Mouse (Mus musculus) urinary bladder, postnatal 25 days (tissue): Measurements from ENCODE around the gene Gabbr2.

Experiments
- DNase-seq: peaks from one replicate; pipeline ENCODE4 v3.0.0; 2022; ENCODE audit warnings: low spot score

The Gabbr2 gene

GRCm38 (mm10) chr4:46823738-46824137 lies 167.9 kb downstream of the Gabbr2 start:
- DNase-seq: no peak

- DNase-seq: no peak
Observed at GRCm38 (mm10) chr4:46821709-46822108, 170.0 kb downstream of the Gabbr2 start.

GRCm38 (mm10) chr4:46814954-46815353 lies 176.7 kb downstream of the Gabbr2 start:
- no peak for DNase-seq

GRCm38 (mm10) chr4:46814236-46814635 lies 177.4 kb downstream of the Gabbr2 start:
- no peak for DNase-seq

- no peak for DNase-seq
Observed at GRCm38 (mm10) chr4:46811165-46811564, 180.5 kb downstream of the Gabbr2 start.

- no peak for DNase-seq
Observed at GRCm38 (mm10) chr4:46806876-46807275, 184.8 kb downstream of the Gabbr2 start.

GRCm38 (mm10) chr4:46805910-46806309 lies 185.8 kb downstream of the Gabbr2 start:
- no peak for DNase-seq

GRCm38 (mm10) chr4:46802386-46802785 lies 189.3 kb downstream of the Gabbr2 start:
- no peak for DNase-seq

- no peak for DNase-seq
Observed at GRCm38 (mm10) chr4:46799904-46800303, 191.8 kb downstream of the Gabbr2 start.

GRCm38 (mm10) chr4:46795707-46796106 lies 196.0 kb downstream of the Gabbr2 start:
- DNase-seq: no peak

GRCm38 (mm10) chr4:46794583-46794982 lies 197.1 kb downstream of the Gabbr2 start:
- DNase-seq: no peak

GRCm38 (mm10) chr4:46792280-46793026 lies 199.2 kb downstream of the Gabbr2 start:
- no peak for DNase-seq

- no peak for DNase-seq
Observed at GRCm38 (mm10) chr4:46791268-46791951, 200.3 kb downstream of the Gabbr2 start.

- DNase-seq: no peak
Observed at GRCm38 (mm10) chr4:46790609-46791267, 200.9 kb downstream of the Gabbr2 start.

GRCm38 (mm10) chr4:46784430-46785049 lies 207.1 kb downstream of the Gabbr2 start:
- no peak for DNase-seq

- no peak for DNase-seq
Observed at GRCm38 (mm10) chr4:46781109-46781508, 210.6 kb downstream of the Gabbr2 start.

- no peak for DNase-seq
Observed at GRCm38 (mm10) chr4:46775959-46776358, 215.7 kb downstream of the Gabbr2 start.

- DNase-seq: no peak
Observed at GRCm38 (mm10) chr4:46774652-46775051, 217.0 kb downstream of the Gabbr2 start.

GRCm38 (mm10) chr4:46773243-46773642 lies 218.4 kb downstream of the Gabbr2 start:
- no peak for DNase-seq

GRCm38 (mm10) chr4:46772591-46772990 lies 219.1 kb downstream of the Gabbr2 start:
- no peak for DNase-seq

GRCm38 (mm10) chr4:46771116-46771515 lies 220.6 kb downstream of the Gabbr2 start:
- DNase-seq: no peak

- DNase-seq: no peak
Observed at GRCm38 (mm10) chr4:46770635-46771034, 221.0 kb downstream of the Gabbr2 start.

- no peak for DNase-seq
Observed at GRCm38 (mm10) chr4:46770090-46770489, 221.6 kb downstream of the Gabbr2 start.
